Mouse (Mus musculus): ENCODE data around the gene Tent4b.

Tent4b gene

GRCm38 (mm10) chr8:88228286-88228685 is 29.3 kb downstream of the Tent4b start:
- in situ Hi-C loops (cut with MboI), result no loop called here

GRCm38 (mm10) chr8:88228800-88229199 is 29.8 kb downstream of the Tent4b start:
- in situ Hi-C loops (cut with MboI), result no loop called here

- in situ Hi-C loops (cut with MboI), result no loop called here
Measured at GRCm38 (mm10) chr8:88236666-88237065, 37.7 kb downstream of the Tent4b start.

- in situ Hi-C loops (cut with MboI), result no loop called here
Measured at GRCm38 (mm10) chr8:88237606-88238005, 38.6 kb downstream of the Tent4b start.

- in situ Hi-C loops (cut with MboI), result no loop called here
Measured at GRCm38 (mm10) chr8:88239277-88239676, 40.3 kb downstream of the Tent4b start.

- in situ Hi-C loops (cut with MboI), result no loop called here
Measured at GRCm38 (mm10) chr8:88241871-88242270, 42.9 kb downstream of the Tent4b start.

GRCm38 (mm10) chr8:88244298-88244697 is 45.3 kb downstream of the Tent4b start:
- in situ Hi-C loops (cut with MboI), result no loop called here

- in situ Hi-C loops (cut with MboI), result no loop called here
Measured at GRCm38 (mm10) chr8:88252791-88253190, 53.8 kb downstream of the Tent4b start.

- in situ Hi-C loops (cut with MboI), result no loop called here
Measured at GRCm38 (mm10) chr8:88254957-88255356, 55.9 kb downstream of the Tent4b start.

- in situ Hi-C loops (cut with MboI), result no loop called here
Measured at GRCm38 (mm10) chr8:88258024-88258423, 59.0 kb downstream of the Tent4b start.

GRCm38 (mm10) chr8:88258544-88258943 is 59.5 kb downstream of the Tent4b start:
- in situ Hi-C loops (cut with MboI), result no loop called here

GRCm38 (mm10) chr8:88260466-88260980 is 61.5 kb downstream of the Tent4b start:
- in situ Hi-C loops (cut with MboI), result no loop called here

- in situ Hi-C loops (cut with MboI), result no loop called here
Measured at GRCm38 (mm10) chr8:88262831-88263635, 64.0 kb downstream of the Tent4b start.

- in situ Hi-C loops (cut with MboI), result no loop called here
Measured at GRCm38 (mm10) chr8:88265511-88265910, 66.5 kb downstream of the Tent4b start.

- in situ Hi-C loops (cut with MboI), result no loop called here
Measured at GRCm38 (mm10) chr8:88266170-88266800, 67.3 kb downstream of the Tent4b start.

GRCm38 (mm10) chr8:88266801-88267403 is 67.9 kb downstream of the Tent4b start:
- in situ Hi-C loops (cut with MboI), result no loop called here

GRCm38 (mm10) chr8:88269107-88269875 is 70.3 kb downstream of the Tent4b start:
- in situ Hi-C loops (cut with MboI), result no loop called here

- in situ Hi-C loops (cut with MboI), result loop anchor here (5.0 kb wide), 1 partner anchor 82 kb away; no protein-coding TSS in a partner anchor
Measured at GRCm38 (mm10) chr8:88270086-88270485, 71.1 kb downstream of the Tent4b start.

GRCm38 (mm10) chr8:88272231-88273050 is 73.4 kb downstream of the Tent4b start, which contains the start of gene Adcy7:
Gene Adcy7 (plus strand): TSS chr8:88272403.
- in situ Hi-C loops (cut with MboI), result loop anchor here (5.0 kb wide), 1 partner anchor 80 kb away; no protein-coding TSS in a partner anchor

GRCm38 (mm10) chr8:88273051-88273430 is 74.0 kb downstream of the Tent4b start:
- in situ Hi-C loops (cut with MboI), result loop anchor here (5.0 kb wide), 1 partner anchor 79 kb away; no protein-coding TSS in a partner anchor

GRCm38 (mm10) chr8:88274090-88274489 is 75.1 kb downstream of the Tent4b start:
- in situ Hi-C loops (cut with MboI), result loop anchor here (5.0 kb wide), 1 partner anchor 78 kb away; no protein-coding TSS in a partner anchor

Data from mature B cell (primary cell).